Comparison of ENCODE assay signal across 7 mouse cellular contexts in the genomic region with DNA sequence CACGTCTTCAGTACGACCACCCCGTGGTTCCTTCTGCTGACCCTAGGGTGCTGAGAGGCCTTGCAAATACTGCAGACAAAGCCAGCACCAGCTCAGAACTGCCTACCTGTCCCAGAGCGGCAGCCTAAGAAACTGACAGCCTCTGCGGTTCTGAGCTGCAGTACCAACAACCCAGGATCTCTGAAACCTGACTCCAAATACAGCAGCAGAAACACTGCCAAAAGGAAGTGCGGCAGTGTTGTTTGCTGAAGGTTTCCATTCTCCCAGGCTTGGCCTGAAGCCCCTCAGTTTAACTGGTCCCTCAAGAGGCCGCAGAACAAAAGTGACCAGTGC. TPM values are rescaled to one million over a fixed set of nuclear protein-coding genes. Genes with fewer than 3 reads are reported as not detected.
DNase-seq lines count a peak whose midpoint lies in the region; ATAC-seq and TF ChIP-seq lines count a peak whose summit lies in the region.

No protein-coding gene starts in this region.

- ATAC-seq in forebrain, postnatal 0 days, result no peak
- no peak for ATAC-seq in lung, postnatal 0 days

- H3K4me2 ChIP-seq in forebrain, postnatal 0 days (ENCODE audit: low read depth), result peak overlapping the region; percentile 93
- peak overlapping the region; percentile 100 for H3K4me2 ChIP-seq in lung, postnatal 0 days (replicated peaks; ENCODE audit: low read depth, low read length)

- peak overlapping the region; percentile 83 for H3K4me3 ChIP-seq in forebrain, postnatal 0 days (ENCODE audit: low read depth, low read length)
- H3K4me3 ChIP-seq in lung, postnatal 0 days (ENCODE audit: low read depth, low read length), result peak overlapping the region; percentile 82

- H3K9me3 ChIP-seq in forebrain, postnatal 0 days (ENCODE audit: low read length), result no peaks in the 10 kb centered on the region
- no peaks in the 10 kb centered on the region for H3K9me3 ChIP-seq in lung, postnatal 0 days (ENCODE audit: low read length)

- 17% methylated on average over 7 of the region's 7 CpGs for WGBS in forebrain, postnatal 0 days
- 12% methylated on average over 7 of the region's 7 CpGs for WGBS in lung, postnatal 0 days

- H3K27me3 ChIP-seq in forebrain, postnatal 0 days (ENCODE audit: insufficient read depth, low read length), result no peaks in the 10 kb centered on the region
- H3K27me3 ChIP-seq in lung, postnatal 0 days (replicated peaks; ENCODE audit: insufficient read depth, low read length), result no peaks in the 10 kb centered on the region

- peaks cover 41% of the 10 kb centered on the region for H3K4me1 ChIP-seq in forebrain, postnatal 0 days (ENCODE audit: insufficient read depth)
- H3K4me1 ChIP-seq in lung, postnatal 0 days (ENCODE audit: insufficient read depth, low read depth, low read length), result peaks cover 28% of the 10 kb centered on the region; the same call in 1 of the 2 replicates

- no peak for TF ChIP-seq CTCF in forebrain, postnatal 0 days (IDR thresholded peaks at IDR 0.05; ENCODE audit: low read depth)
- TF ChIP-seq CTCF in lung, postnatal 0 days (IDR thresholded peaks at IDR 0.05), result no peak

- peak overlapping the region; percentile 82 for H3K9ac ChIP-seq in forebrain, postnatal 0 days
- peak overlapping the region; percentile 76 for H3K9ac ChIP-seq in lung, postnatal 0 days (replicated peaks; ENCODE audit: low read depth)

- H3K36me3 ChIP-seq in forebrain, postnatal 0 days (ENCODE audit: insufficient read depth), result no peaks in the 10 kb centered on the region
- H3K36me3 ChIP-seq in lung, postnatal 0 days (ENCODE audit: insufficient read depth, low read length), result no peaks in the 10 kb centered on the region

- DNase-seq in CD4-positive helper T cell, adult 2 months (ENCODE audit: low read depth, low spot score), result peak; percentile 35
- DNase-seq in adipocyte (ENCODE audit: low spot score), result peak; percentile 39
- DNase-seq in forebrain, postnatal 0 days, result no peak
- DNase-seq in kidney, adult 11 months, result peak; percentile 34
- peak; percentile 56 for DNase-seq in lung, postnatal 0 days (ENCODE audit: low spot score)
- DNase-seq in Muller cell, postnatal 12 days (ENCODE audit: inconsistent ontology term), result no peak
- DNase-seq in spleen, postnatal 36 days (ENCODE audit: low spot score in 2 of 2), result no peak

- no peak overlapping the region for H3K27ac ChIP-seq in forebrain, postnatal 0 days (ENCODE audit: low read depth, low read length)
- peak overlapping the region; percentile 84 for H3K27ac ChIP-seq in lung, postnatal 0 days (ENCODE audit: low read length)

- no peak for TF ChIP-seq EP300 in lung, postnatal 0 days (IDR thresholded peaks at IDR 0.05)

RNA-seq across cellular contexts. Expression of a gene that starts 1.3 kb away (rescaled TPM):
- 23.9 and 24.6 TPM in 2 replicates for total RNA-seq in forebrain, postnatal 0 days (2014; rRNA removed)
- polyA plus RNA-seq in forebrain, postnatal 0 days (2015; fragmentation: Nextera tagmentation; extraction: Ambion mirVana), result 16.1 and 16.2 TPM in 2 replicates
- polyA plus RNA-seq in lung, postnatal 0 days (2015; fragmentation: Nextera tagmentation; extraction: Ambion mirVana), result 19.2 and 19.4 TPM in 2 replicates

RNA-seq across cellular contexts. Expression of a gene that starts 3.6 kb away (rescaled TPM):
- 43.5 and 52.3 TPM in 2 replicates for total RNA-seq in forebrain, postnatal 0 days (2014; rRNA removed)
- 47.6 and 65.8 TPM in 2 replicates for polyA plus RNA-seq in forebrain, postnatal 0 days (2015; fragmentation: Nextera tagmentation; extraction: Ambion mirVana)
- 32.0 and 34.6 TPM in 2 replicates for polyA plus RNA-seq in lung, postnatal 0 days (2015; fragmentation: Nextera tagmentation; extraction: Ambion mirVana)

Comparison
In these comparisons a context has a peak if more than half of its experiments do, and no peak if none do; other contexts are left out.
1. DNase-seq: peak in CD4-positive helper T cell, adult 2 months (single experiment), adipocyte (single experiment), kidney, adult 11 months (single experiment) and lung, postnatal 0 days (single experiment); none in forebrain, postnatal 0 days (single experiment), Muller cell, postnatal 12 days (single experiment) and spleen, postnatal 36 days (0 of 2).